Mouse (Mus musculus) bone marrow macrophage, adult 2 months (primary cell): Measurements from ENCODE around the gene Urm1. TPM values are rescaled to one million over a fixed set of nuclear protein-coding genes. Genes with fewer than 3 reads are reported as not detected.

ENCODE experiments used
- H3K27ac ChIP-seq: 2 replicates; pipeline ENCODE4 v1.5.1; 2012; ENCODE audit warnings: low read depth, low read length; ENCODE audit not compliant: insufficient read depth
- H3K4me1 ChIP-seq: 2 replicates; pipeline ENCODE4 v1.6.1; 2012; ENCODE audit warnings: low read length; ENCODE audit not compliant: control insufficient read depth, insufficient read depth
- H3K4me3 ChIP-seq: 2 replicates; pipeline ENCODE4 v1.5.1; 2012; ENCODE audit warnings: mild to moderate bottlenecking, low read length, moderate library complexity; ENCODE audit not compliant: insufficient read depth
- CTCF ChIP-seq: IDR thresholded peaks from 2 replicates; pipeline ENCODE4 v1.5.1; 2012; ENCODE audit warnings: low read depth, mild to moderate bottlenecking, low read length, moderate library complexity
- POLR2A ChIP-seq: IDR thresholded peaks from 2 replicates; pipeline ENCODE4 v1.6.1; 2012; ENCODE audit warnings: mild to moderate bottlenecking, low read depth, low read length, borderline replicate concordance
- polyA plus RNA-seq: library from polyadenylated mRNA; stranded (reverse); fragments of >200 nt; gene quantifications from 2 replicates; pipeline ENCODE4 v1.2.4, GENCODE M21; 2012; ENCODE audit not compliant: missing spikeins, insufficient read depth, insufficient read length

Gene Urm1
- polyA plus RNA-seq, 1 experiment, result 27.7 TPM

DNA sequence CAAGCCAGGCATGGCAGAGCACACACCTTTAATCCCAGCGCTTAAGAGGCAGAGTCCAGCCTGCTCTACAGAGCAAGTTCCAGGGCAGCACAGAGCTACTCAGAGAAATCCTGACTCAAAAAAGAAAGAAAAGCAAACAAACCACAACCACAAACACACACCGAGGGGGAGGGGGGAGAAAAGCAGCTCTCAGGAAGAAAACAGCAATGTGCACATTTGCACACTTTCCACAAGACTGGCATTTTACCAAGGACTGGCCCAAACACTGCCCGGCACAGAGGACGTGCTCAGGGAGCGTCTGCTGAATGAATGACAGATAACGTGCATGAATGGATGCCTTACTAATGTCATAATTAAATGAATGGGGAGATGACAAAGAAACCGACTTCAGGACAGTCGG is 29.2 kb downstream of the Urm1 start:
- Histone ChIP-seq H3K27ac (no peak overlapping the region), H3K4me1 (no peaks in the 10 kb centered on the region), H3K4me3 (no peak overlapping the region)
- TF ChIP-seq POLR2A (no peak), CTCF (no peak)

DNA sequence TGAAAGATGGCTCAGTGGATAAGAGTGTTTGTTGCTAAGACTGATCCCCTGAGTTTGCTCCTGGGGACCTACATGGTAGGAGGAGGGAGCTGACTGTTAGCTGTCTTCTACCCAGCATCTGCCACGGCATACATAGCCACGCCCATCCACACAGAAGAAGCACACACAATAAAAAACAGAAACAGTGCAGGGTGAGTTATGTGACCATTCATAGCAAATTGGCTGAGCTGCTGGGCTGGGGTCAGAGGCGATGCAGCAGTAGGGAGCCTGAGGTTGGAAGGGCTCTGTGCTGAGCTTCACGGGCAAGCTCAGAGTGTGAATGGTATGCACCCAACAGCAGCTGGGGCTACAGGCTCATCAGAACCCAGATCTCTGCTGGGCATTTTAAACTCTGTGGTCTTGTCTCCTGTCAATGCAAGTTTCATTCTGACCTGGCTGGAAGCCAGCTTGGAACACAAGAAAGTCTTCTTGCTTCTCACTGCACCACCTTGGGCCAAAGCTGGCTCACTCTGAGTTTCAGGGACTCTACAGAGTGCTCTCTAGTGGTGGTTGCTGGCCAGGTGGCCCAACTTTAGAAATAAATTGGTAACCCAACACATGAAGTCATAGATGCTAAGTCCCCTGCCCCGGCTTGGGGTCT is 30.1 kb downstream of the Urm1 start:
- Histone ChIP-seq H3K4me1 (no peaks in the 10 kb centered on the region), H3K27ac (no peak overlapping the region), H3K4me3 (no peak overlapping the region)
- no peak for TF ChIP-seq POLR2A
- TF ChIP-seq CTCF, result no peak

GRCm38 (mm10) chr2:29852957-29853485 is 33.1 kb downstream of the Urm1 start:
- no peak overlapping the region for H3K4me3 ChIP-seq
- no peak overlapping the region for H3K27ac ChIP-seq
- no peak for TF ChIP-seq CTCF
- TF ChIP-seq POLR2A, result no peak
- H3K4me1 ChIP-seq, result no peaks in the 10 kb centered on the region

DNA sequence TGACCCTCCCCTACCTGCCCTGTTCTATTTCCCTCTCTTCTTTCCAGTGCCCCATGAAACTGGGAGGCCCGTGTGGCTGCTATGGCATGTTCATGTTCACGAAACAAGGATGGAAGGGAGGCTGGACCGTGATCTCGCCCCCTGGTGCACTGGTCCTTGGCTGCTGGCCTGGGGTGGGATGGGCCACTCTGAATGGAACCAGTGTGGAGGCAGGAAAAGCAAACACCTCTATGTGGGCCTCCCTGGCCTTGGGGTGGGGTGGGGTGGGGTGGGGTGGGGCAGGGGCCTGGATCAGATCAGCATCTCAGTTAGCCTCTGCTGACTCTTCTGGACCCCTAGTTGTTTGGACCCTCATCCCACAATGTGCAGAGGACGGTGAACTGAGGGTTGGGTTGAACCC is 33.9 kb downstream of the Urm1 start:
- no peak overlapping the region for H3K4me3 ChIP-seq
- no peak overlapping the region for H3K27ac ChIP-seq
- no peaks in the 10 kb centered on the region for H3K4me1 ChIP-seq
- TF ChIP-seq CTCF (no peak), POLR2A (no peak)

- Histone ChIP-seq H3K27ac (no peak overlapping the region), H3K4me1 (no peaks in the 10 kb centered on the region), H3K4me3 (no peak overlapping the region)
- TF ChIP-seq CTCF (no peak), POLR2A (no peak)
Measured at GRCm38 (mm10) chr2:29855585-29856210, 35.8 kb downstream of the Urm1 start.

- H3K4me1 ChIP-seq, result no peaks in the 10 kb centered on the region
- H3K27ac ChIP-seq, result no peak overlapping the region
- TF ChIP-seq CTCF (no peak), POLR2A (no peak)
- H3K4me3 ChIP-seq, result no peak overlapping the region
Measured at GRCm38 (mm10) chr2:29856451-29857260, 36.8 kb downstream of the Urm1 start.

DNA sequence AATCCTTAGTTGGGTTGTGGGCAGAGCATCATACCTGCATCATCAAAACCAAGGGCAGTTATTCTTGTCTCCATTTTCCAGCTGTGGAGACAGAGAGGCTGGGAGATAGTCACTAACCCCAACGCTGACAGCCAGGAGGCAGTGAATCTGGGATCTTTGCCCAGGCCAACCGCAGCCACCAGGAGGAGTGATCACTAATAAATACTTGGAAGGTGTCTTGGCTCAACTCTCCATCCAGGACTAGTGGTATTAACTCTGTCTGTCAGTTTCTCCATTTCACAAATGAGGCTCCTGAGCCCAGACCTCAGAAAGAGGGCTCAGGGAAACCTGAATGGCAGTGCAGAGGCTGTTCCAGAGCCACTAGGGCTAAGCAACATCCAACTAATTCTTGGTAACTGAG is 37.5 kb downstream of the Urm1 start:
- no peaks in the 10 kb centered on the region for H3K4me1 ChIP-seq
- H3K27ac ChIP-seq, result no peak overlapping the region
- H3K4me3 ChIP-seq, result no peak overlapping the region
- no peak for TF ChIP-seq CTCF
- no peak for TF ChIP-seq POLR2A

DNA sequence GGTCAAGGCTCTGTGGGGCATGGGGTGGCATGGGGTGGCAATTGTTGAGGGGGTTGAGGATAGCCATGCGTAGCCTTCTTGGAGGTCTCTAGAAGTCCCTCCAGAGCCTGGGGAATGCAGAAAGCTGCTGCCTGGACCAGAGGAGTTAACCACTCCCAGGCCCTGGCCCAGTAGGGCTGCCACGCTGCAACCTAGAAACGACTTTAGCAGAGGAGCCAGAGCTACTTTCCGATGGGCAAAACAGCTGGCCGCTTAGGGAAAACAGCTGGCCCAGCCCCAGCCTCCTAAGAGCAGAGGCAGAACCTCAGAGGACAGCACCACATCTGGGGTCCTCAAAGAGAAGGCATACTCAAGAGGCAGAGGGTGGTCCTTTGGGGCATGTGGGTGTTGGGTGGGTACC is 38.1 kb downstream of the Urm1 start:
- H3K4me1 ChIP-seq, result no peaks in the 10 kb centered on the region
- H3K27ac ChIP-seq, result no peak overlapping the region
- no peak overlapping the region for H3K4me3 ChIP-seq

DNA sequence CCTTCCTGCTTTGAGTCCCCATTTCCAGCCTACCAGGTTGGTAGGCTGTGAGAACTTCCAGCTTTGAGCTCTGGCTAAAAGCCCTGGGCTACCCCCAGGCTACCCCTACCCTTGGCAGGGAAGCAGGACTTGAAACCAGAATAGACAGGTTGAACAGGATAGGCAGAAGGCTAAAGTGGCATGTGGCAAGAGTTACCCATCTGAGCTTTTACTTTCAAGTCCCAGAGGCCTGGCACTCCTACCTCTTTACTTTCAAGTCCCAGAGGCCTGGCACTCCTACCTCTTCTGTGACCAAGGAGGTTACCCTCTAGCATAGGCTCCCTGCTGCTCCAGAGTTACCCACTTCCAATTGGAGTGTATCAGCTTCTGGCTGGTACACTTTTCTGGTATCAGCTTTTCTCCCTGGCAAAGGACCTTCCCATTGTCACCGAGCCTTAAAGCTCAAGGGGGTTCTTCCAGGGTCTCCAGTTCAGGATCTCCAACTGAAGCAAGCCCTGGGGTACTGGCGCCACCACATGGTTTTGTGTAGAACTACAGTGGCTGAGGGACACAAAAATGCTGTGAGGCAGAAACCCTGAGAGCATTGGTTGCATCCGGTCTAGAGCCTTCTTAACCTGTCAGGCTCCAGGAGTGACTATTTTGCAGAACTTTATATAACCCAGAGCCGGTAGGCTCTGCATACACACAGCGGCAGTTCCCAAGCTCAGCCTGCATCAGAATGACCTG is 39.0 kb downstream of the Urm1 start:
- Histone ChIP-seq H3K27ac (no peak overlapping the region), H3K4me1 (no peaks in the 10 kb centered on the region), H3K4me3 (no peak overlapping the region)
- TF ChIP-seq CTCF (peak; percentile 84), POLR2A (no peak)

More for the DNA sequence above, 38.1 kb downstream of the Urm1 start:
- no peak for TF ChIP-seq POLR2A
- no peak for TF ChIP-seq CTCF
